ENCODE assay signal across 8 mouse cellular contexts in the genomic region with DNA sequence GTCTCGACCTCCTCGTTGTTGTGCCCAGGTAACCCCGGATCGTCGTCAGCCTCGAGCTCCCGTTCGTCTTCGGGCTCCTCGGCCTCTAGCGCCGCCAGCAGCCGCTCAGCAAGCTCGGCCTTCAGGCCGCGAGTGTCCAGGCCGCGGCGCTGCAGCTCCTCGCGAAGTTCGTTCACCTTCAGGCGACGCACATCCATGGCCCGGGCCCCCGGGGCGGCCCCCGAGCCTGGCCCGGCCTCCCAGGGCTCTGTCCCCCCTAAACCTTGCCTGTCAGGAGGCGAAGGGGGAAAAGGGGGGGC. TPM values are rescaled to one million over a fixed set of nuclear protein-coding genes. Genes with fewer than 3 reads are reported as not detected.
DNase-seq lines count a peak whose midpoint lies in the region; ATAC-seq and TF ChIP-seq lines count a peak whose summit lies in the region.

No protein-coding gene starts in this region.

- intact Hi-C loops in left cerebral cortex, adult 2 months (cut with DNase I): loop anchor here (5.0 to 10.0 kb wide), 2 partner anchors 37 to 1440 kb away; a partner anchor contains a TSS

- H3K9ac ChIP-seq in embryonic facial prominence, embryonic 11.5 days (replicated peaks; ENCODE audit: low read length): peak overlapping the region; percentile 98
- peak overlapping the region; percentile 99 for H3K9ac ChIP-seq in hindbrain, postnatal 0 days (replicated peaks; ENCODE audit: low read length)

- H3K4me1 ChIP-seq in embryonic facial prominence, embryonic 11.5 days (ENCODE audit: control insufficient read depth, insufficient read depth, low read length): no peaks in the 10 kb centered on the region
- peaks cover 16% of the 10 kb centered on the region for H3K4me1 ChIP-seq in hindbrain, postnatal 0 days (ENCODE audit: insufficient read depth, low read length)

- peaks cover 45% of the 10 kb centered on the region for H3K79me2 ChIP-seq in myocyte (ENCODE audit: control insufficient read depth, insufficient read depth)

- peak overlapping the region; percentile 94 for H3K27ac ChIP-seq in left cerebral cortex, adult 2 months
- peak overlapping the region; percentile 95 for H3K27ac ChIP-seq in embryonic facial prominence, embryonic 11.5 days (replicated peaks; ENCODE audit: low read depth, low read length)
- peak overlapping the region; percentile 99 for H3K27ac ChIP-seq in hindbrain, postnatal 0 days

- no peak; the same call in none of the 2 replicates for TF ChIP-seq CTCF in left cerebral cortex, adult 2 months (IDR thresholded peaks at IDR 0.05)
- peak; percentile 32 for TF ChIP-seq CTCF in hindbrain, postnatal 0 days (IDR thresholded peaks at IDR 0.05; ENCODE audit: low read depth)

- peak overlapping the region; percentile 72 for H3ac ChIP-seq in myocyte (ENCODE audit: control insufficient read depth, insufficient read length)

- TF ChIP-seq POLR2A in myocyte (IDR thresholded peaks at IDR 0.05; ENCODE audit: insufficient read length, low read depth): peak; percentile 30

- peak overlapping the region; percentile 80; the same call in 1 of the 2 replicates for H3K4me2 ChIP-seq in embryonic facial prominence, embryonic 11.5 days (ENCODE audit: low read depth, low read length)
- peak overlapping the region; percentile 99 for H3K4me2 ChIP-seq in hindbrain, postnatal 0 days (ENCODE audit: low read depth, low read length)
- no peak overlapping the region for H3K4me2 ChIP-seq in myocyte (ENCODE audit: low read depth)

- ATAC-seq in embryonic facial prominence, embryonic 11.5 days (replicated peaks; ENCODE audit: insufficient number of reproducible peaks, low FRiP score, low TSS enrichment, low read depth): no peak; the same call in 1 of the 2 replicates
- ATAC-seq in hindbrain, postnatal 0 days: no peak
- no peak for ATAC-seq in CD4-positive, CD25-positive, alpha-beta regulatory T cell, adult 4 months

- under 1% methylated on average over 26 of the region's 30 CpGs for WGBS in embryonic facial prominence, embryonic 11.5 days
- 0% methylated on average over 30 of the region's 30 CpGs for WGBS in hindbrain, postnatal 0 days

- peak overlapping the region; percentile 98 for H3K4me3 ChIP-seq in left cerebral cortex, adult 2 months
- H3K4me3 ChIP-seq in embryonic facial prominence, embryonic 11.5 days (ENCODE audit: low read depth, low read length): peak overlapping the region; percentile 98
- H3K4me3 ChIP-seq in hindbrain, postnatal 0 days (ENCODE audit: low read length): peak overlapping the region; percentile 98
- H3K4me3 ChIP-seq in myocyte: peak overlapping the region; percentile 95

- DNase-seq in left cerebral cortex, adult 2 months (ENCODE audit: extremely low spot score in 1 of 2, low spot score in 2 of 2): no peak
- no peak for DNase-seq in left cerebral cortex, adult 8-10 months (ENCODE audit: low spot score in 2 of 2)
- no peak for DNase-seq in embryonic facial prominence, embryonic 11.5 days (ENCODE audit: low spot score)
- no peak for DNase-seq in hindbrain, postnatal 0 days (ENCODE audit: low spot score)
- no peak for DNase-seq in adrenal gland, postnatal 10 days
- DNase-seq in gastrocnemius, postnatal 10 days: no peak

- peaks cover 7% of the 10 kb centered on the region for H3K36me3 ChIP-seq in embryonic facial prominence, embryonic 11.5 days (replicated peaks; ENCODE audit: control insufficient read depth, insufficient read depth, low read depth, low read length)
- H3K36me3 ChIP-seq in hindbrain, postnatal 0 days (ENCODE audit: insufficient read depth, low read length): peaks cover 15% of the 10 kb centered on the region; the same call in 1 of the 2 replicates
- H3K36me3 ChIP-seq in myocyte (ENCODE audit: control insufficient read depth, insufficient read depth): peaks cover 27% of the 10 kb centered on the region

- H3K9me3 ChIP-seq in embryonic facial prominence, embryonic 11.5 days (replicated peaks; ENCODE audit: control insufficient read depth, low read length): no peaks in the 10 kb centered on the region
- H3K9me3 ChIP-seq in hindbrain, postnatal 0 days (ENCODE audit: low read length): no peaks in the 10 kb centered on the region

- H3K27me3 ChIP-seq in embryonic facial prominence, embryonic 11.5 days (ENCODE audit: control insufficient read depth, insufficient read depth, low read length): no peaks in the 10 kb centered on the region
- H3K27me3 ChIP-seq in hindbrain, postnatal 0 days (ENCODE audit: insufficient read depth, low read length): no peaks in the 10 kb centered on the region
- H3K27me3 ChIP-seq in myocyte (ENCODE audit: control insufficient read depth, insufficient read depth, insufficient read length): no peaks in the 10 kb centered on the region

TF ChIP-seq in myocyte, 11 proteins besides CTCF, POLR2A, EP300 and RAD21:
- TF ChIP-seq E2F4 (IDR thresholded peaks at IDR 0.05; ENCODE audit: insufficient read depth): no peak
- TF ChIP-seq REST (IDR thresholded peaks at IDR 0.05; ENCODE audit: insufficient read depth, insufficient read length): no peak
- TF ChIP-seq MYOD1 (IDR thresholded peaks at IDR 0.05; ENCODE audit: control insufficient read depth in 1 of 3, insufficient read length in 2 of 3, low read depth in 2 of 3): peak in 1 of 3 experiments; percentile 1
- no peak for TF ChIP-seq USF1 (IDR thresholded peaks at IDR 0.05; ENCODE audit: low read depth)
- no peak for TF ChIP-seq POLR2AphosphoS2 (IDR thresholded peaks at IDR 0.05; ENCODE audit: insufficient read length, low read depth)
- TF ChIP-seq CEBPB (IDR thresholded peaks at IDR 0.05; ENCODE audit: insufficient read depth, poor library complexity, severe bottlenecking): no peak
- no peak for TF ChIP-seq MAX (IDR thresholded peaks at IDR 0.05; ENCODE audit: low read depth)
- TF ChIP-seq SRF (IDR thresholded peaks at IDR 0.05; ENCODE audit: control insufficient read depth, insufficient read length, low read depth): no peak
- no peak for TF ChIP-seq TCF3 (IDR thresholded peaks at IDR 0.05; ENCODE audit: insufficient read length, low read depth)
- peak in 1 of 3 experiments; percentile 25 for TF ChIP-seq MYOG (IDR thresholded peaks at IDR 0.05; ENCODE audit: control insufficient read depth in 1 of 3, insufficient read depth in 1 of 3, insufficient read length in 2 of 3, low read depth in 2 of 3)
- TF ChIP-seq TCF12 (IDR thresholded peaks at IDR 0.05; ENCODE audit: insufficient read depth, poor library complexity, severe bottlenecking): no peak

RNA-seq across cellular contexts. Expression of a gene that starts 0.2 kb away (rescaled TPM):
- 100 to 1,000 TPM in 1 of 2 experiments, 10 to 100 TPM in 1; 96.5 to 101 TPM for total RNA-seq in left cerebral cortex, adult 2 months (2021)
- 100 to 1,000 TPM; 102 to 118 (median 109) TPM for total RNA-seq in left cerebral cortex, adult 8-10 months (2022)
- polyA plus RNA-seq in embryonic facial prominence, embryonic 11.5 days (2014; fragmentation: Nextera tagmentation; extraction: Ambion mirVana): 73.3 and 76.8 TPM in 2 replicates
- 116 and 128 TPM in 2 replicates for total RNA-seq in hindbrain, postnatal 0 days (2014; rRNA removed)
- 43.4 and 44.6 TPM in 2 replicates for polyA plus RNA-seq in hindbrain, postnatal 0 days (2015; fragmentation: Nextera tagmentation; extraction: Ambion mirVana)
- 76.2 TPM for polyA plus RNA-seq in myocyte (2012; fragmentation: generic; extraction: Trizol)
- total RNA-seq in adrenal gland, postnatal 10 days (2021): 100 to 1,000 TPM; 114 to 125 TPM
- polyA plus RNA-seq in CD4-positive, CD25-positive, alpha-beta regulatory T cell, adult 4 months (2017; shearing (Covaris generic)): 10 to 100 TPM; 40.5 to 57.0 TPM
- total RNA-seq in gastrocnemius, postnatal 10 days (2021): 10 to 100 TPM; 91.8 to 98.1 TPM

RNA-seq across cellular contexts. Expression of a gene that starts 34.1 kb away (rescaled TPM):
- 10 to 100 TPM; 33.2 to 40.5 TPM for total RNA-seq in left cerebral cortex, adult 2 months (2021)
- 10 to 100 TPM; 37.9 to 58.3 (median 45.8) TPM for total RNA-seq in left cerebral cortex, adult 8-10 months (2022)
- 30.3 and 36.4 TPM in 2 replicates for polyA plus RNA-seq in embryonic facial prominence, embryonic 11.5 days (2014; fragmentation: Nextera tagmentation; extraction: Ambion mirVana)
- 41.7 and 44.3 TPM in 2 replicates for total RNA-seq in hindbrain, postnatal 0 days (2014; rRNA removed)
- polyA plus RNA-seq in hindbrain, postnatal 0 days (2015; fragmentation: Nextera tagmentation; extraction: Ambion mirVana): 24.5 and 26.8 TPM in 2 replicates
- 112 TPM for polyA plus RNA-seq in myocyte (2012; fragmentation: generic; extraction: Trizol)
- total RNA-seq in adrenal gland, postnatal 10 days (2021): 10 to 100 TPM; 62.1 to 66.3 TPM
- 10 to 100 TPM; 17.8 to 34.4 TPM for polyA plus RNA-seq in CD4-positive, CD25-positive, alpha-beta regulatory T cell, adult 4 months (2017; shearing (Covaris generic))
- 100 to 1,000 TPM in 1 of 2 experiments, 10 to 100 TPM in 1; 89.3 to 110 TPM for total RNA-seq in gastrocnemius, postnatal 10 days (2021)

RNA-seq across cellular contexts. Expression of a gene that starts 35.5 kb away (rescaled TPM):
- total RNA-seq in left cerebral cortex, adult 2 months (2021): 10 to 100 TPM; 65.4 to 66.5 TPM
- 10 to 100 TPM; 57.8 to 60.7 (median 58.4) TPM for total RNA-seq in left cerebral cortex, adult 8-10 months (2022)
- 23.2 and 24.8 TPM in 2 replicates for polyA plus RNA-seq in embryonic facial prominence, embryonic 11.5 days (2014; fragmentation: Nextera tagmentation; extraction: Ambion mirVana)
- total RNA-seq in hindbrain, postnatal 0 days (2014; rRNA removed): 41.2 and 43.1 TPM in 2 replicates
- polyA plus RNA-seq in hindbrain, postnatal 0 days (2015; fragmentation: Nextera tagmentation; extraction: Ambion mirVana): 23.1 and 26.6 TPM in 2 replicates
- 44.5 TPM for polyA plus RNA-seq in myocyte (2012; fragmentation: generic; extraction: Trizol)
- 10 to 100 TPM; 40.4 to 46.1 TPM for total RNA-seq in adrenal gland, postnatal 10 days (2021)
- polyA plus RNA-seq in CD4-positive, CD25-positive, alpha-beta regulatory T cell, adult 4 months (2017; shearing (Covaris generic)): 10 to 100 TPM; 36.5 to 68.4 TPM
- total RNA-seq in gastrocnemius, postnatal 10 days (2021): 10 to 100 TPM; 31.9 to 39.6 TPM
